Mouse (Mus musculus): ENCODE measurements around the gene Lrrc4.

GRCm38 (mm10) chr6:28791183-28791582, 40.4 kb downstream of the Lrrc4 start:
- TF ChIP-seq POLR2A (IDR thresholded peaks at IDR 0.05; ENCODE audit: extremely low read depth, insufficient read depth, low read length) = no peak
- no peak for TF ChIP-seq CTCF (IDR thresholded peaks at IDR 0.05; ENCODE audit: extremely low read depth, insufficient read depth, low read length)

Measured in cortical plate, adult 2 months (tissue).